Mouse (Mus musculus): ENCODE results near the gene Spred2.
"Not testable (repeated sequence)": the region's sequence is repeated elsewhere in the genome, so short reads cannot be mapped to it uniquely, and the experiment has no call there.

DNA sequence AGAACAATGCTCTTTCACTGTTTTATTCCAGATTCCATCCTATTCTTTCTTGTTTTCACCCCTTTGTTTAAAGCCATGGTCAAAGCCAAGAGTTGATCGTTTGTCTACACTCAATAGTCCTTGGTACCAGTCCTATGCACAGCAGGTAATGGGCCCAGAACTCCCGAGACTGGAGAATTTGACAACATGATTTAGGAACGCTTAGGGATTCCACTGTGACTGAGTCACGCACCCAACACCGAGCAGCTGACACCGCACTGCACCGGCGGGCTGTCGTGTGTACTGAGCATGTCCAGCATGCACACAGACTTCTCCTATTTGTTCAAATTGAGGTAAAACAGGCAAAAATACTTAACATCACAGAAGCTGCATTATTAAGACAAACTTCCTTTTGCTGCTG lies 138.6 kb downstream of the Spred2 start:
- TF ChIP-seq CTCF (IDR thresholded peaks at IDR 0.05; ENCODE audit: low read depth, low read length); POLR2A (IDR thresholded peaks at IDR 0.05; ENCODE audit: borderline replicate concordance, low read depth, low read length): not testable (repeated sequence)
